8 mouse cellular contexts compared by ENCODE assay signal in the genomic region with DNA sequence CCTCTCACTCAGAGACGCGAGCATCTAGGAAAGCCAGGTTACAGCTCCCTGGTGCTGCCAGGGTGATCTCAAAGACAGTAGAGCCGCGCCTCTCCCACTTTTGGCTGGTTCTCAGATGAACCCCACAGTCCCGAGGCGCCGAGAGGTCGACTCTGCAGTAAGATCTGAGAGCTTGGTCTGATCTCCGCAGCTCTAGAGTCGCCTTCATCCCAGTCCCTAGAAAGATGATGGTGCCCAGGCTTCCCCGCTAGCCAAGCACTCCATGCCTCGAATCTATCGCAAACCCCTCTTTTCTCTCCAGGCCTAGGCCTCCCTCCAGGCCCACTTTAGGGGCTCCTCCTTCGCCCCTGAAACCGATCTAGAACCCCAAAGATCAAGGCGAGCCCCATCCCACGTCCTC. TPM values are rescaled to one million over a fixed set of nuclear protein-coding genes. Genes with fewer than 3 reads are reported as not detected.
DNase-seq lines count a peak whose midpoint lies in the region; ATAC-seq and TF ChIP-seq lines count a peak whose summit lies in the region.

No protein-coding gene starts in this region.

- peaks cover 16% of the 10 kb centered on the region for H3K4me1 ChIP-seq in heart, embryonic 12.5 days (replicated peaks)
- peaks cover 8 to 15% of the 10 kb centered on the region in 2 experiments for H3K4me1 ChIP-seq in MEL (ENCODE audit: control insufficient read depth in 1 of 2, insufficient read depth in 2 of 2, low read length in 2 of 2)
- H3K4me1 ChIP-seq in forebrain, embryonic 15.5 days = peaks cover 25% of the 10 kb centered on the region
- peaks cover 35% of the 10 kb centered on the region for H3K4me1 ChIP-seq in liver, embryonic 15.5 days (replicated peaks)

- peak overlapping the region; percentile 96 for H3K4me2 ChIP-seq in heart, embryonic 12.5 days
- H3K4me2 ChIP-seq in forebrain, embryonic 15.5 days (replicated peaks) = peak overlapping the region; percentile 70
- peak overlapping the region; percentile 100 for H3K4me2 ChIP-seq in liver, embryonic 15.5 days

- TF ChIP-seq RAD21 in MEL (IDR thresholded peaks at IDR 0.05; ENCODE audit: low read depth, low read length) = no peak

- peak; percentile 22 for ATAC-seq in heart, embryonic 12.5 days (ENCODE audit: insufficient number of reproducible peaks, low FRiP score)
- peak; percentile 57; the same call in 1 of the 2 replicates for ATAC-seq in forebrain, embryonic 15.5 days (replicated peaks)
- peak; percentile 8 for ATAC-seq in liver, embryonic 15.5 days (ENCODE audit: insufficient read depth)
- no peak for ATAC-seq in CD4-positive, CD25-positive, alpha-beta regulatory T cell, adult 4 months

- no peaks in the 10 kb centered on the region; the same call in 1 of the 2 replicates for H3K36me3 ChIP-seq in heart, embryonic 12.5 days
- peaks cover 0 to 19% of the 10 kb centered on the region in 2 experiments; a peak in 2 of 4 replicates for H3K36me3 ChIP-seq in MEL (ENCODE audit: control insufficient read depth in 1 of 2, insufficient read depth in 2 of 2, low read length in 2 of 2)
- H3K36me3 ChIP-seq in forebrain, embryonic 15.5 days = peaks cover 2% of the 10 kb centered on the region; the same call in 1 of the 2 replicates
- no peaks in the 10 kb centered on the region for H3K36me3 ChIP-seq in liver, embryonic 15.5 days (replicated peaks)

- H3K9ac ChIP-seq in heart, embryonic 12.5 days = peak overlapping the region; percentile 82
- H3K9ac ChIP-seq in MEL (ENCODE audit: control insufficient read depth, low read depth, low read length, poor library complexity, severe bottlenecking) = peak overlapping the region; percentile 68
- peak overlapping the region; percentile 77 for H3K9ac ChIP-seq in forebrain, embryonic 15.5 days (replicated peaks)
- H3K9ac ChIP-seq in liver, embryonic 15.5 days = peak overlapping the region; percentile 62

- TF ChIP-seq EP300 in MEL (IDR thresholded peaks at IDR 0.05; ENCODE audit: low read depth in 1 of 2, low read length in 2 of 2) = no peak

- WGBS in heart, embryonic 12.5 days = under 1% methylated on average over 17 of the region's 17 CpGs
- WGBS in forebrain, embryonic 15.5 days = under 1% methylated on average over 17 of the region's 17 CpGs
- 2% methylated on average over 17 of the region's 17 CpGs for WGBS in liver, embryonic 15.5 days (ENCODE audit: insufficient replicate concordance)

- H3K27ac ChIP-seq in heart, embryonic 12.5 days (ENCODE audit: poor library complexity, severe bottlenecking) = peak overlapping the region; percentile 43
- H3K27ac ChIP-seq in MEL (ENCODE audit: control insufficient read depth, low read depth, low read length) = peak overlapping the region; percentile 25
- H3K27ac ChIP-seq in forebrain, embryonic 15.5 days (replicated peaks) = peak overlapping the region; percentile 81
- H3K27ac ChIP-seq in liver, embryonic 15.5 days (replicated peaks) = peak overlapping the region; percentile 74

- H3K4me3 ChIP-seq in heart, embryonic 12.5 days = peak overlapping the region; percentile 87
- peak overlapping the region; percentile 73 to 81 for H3K4me3 ChIP-seq in MEL (ENCODE audit: control insufficient read depth in 1 of 2, insufficient read depth in 1 of 2, low read depth in 2 of 2, low read length in 2 of 2)
- peak overlapping the region; percentile 65 for H3K4me3 ChIP-seq in forebrain, embryonic 15.5 days
- peak overlapping the region; percentile 83 for H3K4me3 ChIP-seq in liver, embryonic 15.5 days (replicated peaks)

- TF ChIP-seq POLR2A in MEL (IDR thresholded peaks at IDR 0.05; ENCODE audit: control insufficient read depth in 1 of 2, insufficient read depth in 1 of 2, low read depth in 1 of 2, low read length in 2 of 2, poor library complexity in 1 of 2) = no peak

- DNase-seq in heart, postnatal 4 days = no peak
- DNase-seq in MEL (ENCODE audit: low read depth, low spot score) = peak; percentile 83
- peak; percentile 54 for DNase-seq in testis, postnatal 10 days (ENCODE audit: low spot score)
- DNase-seq in left cerebral cortex, adult 8-10 months (ENCODE audit: low spot score in 2 of 2) = no peak

- H3K27me3 ChIP-seq in heart, embryonic 12.5 days (replicated peaks) = no peaks in the 10 kb centered on the region
- no peaks in the 10 kb centered on the region for H3K27me3 ChIP-seq in MEL (ENCODE audit: control insufficient read depth in 1 of 2, insufficient read depth in 2 of 2, low read length in 2 of 2)
- no peaks in the 10 kb centered on the region for H3K27me3 ChIP-seq in forebrain, embryonic 15.5 days
- H3K27me3 ChIP-seq in liver, embryonic 15.5 days = no peaks in the 10 kb centered on the region

- peaks cover 5% of the 10 kb centered on the region for H3K79me2 ChIP-seq in MEL (ENCODE audit: control insufficient read depth, insufficient read depth, low read length, poor library complexity)

- TF ChIP-seq CTCF in MEL (IDR thresholded peaks at IDR 0.05 in 2 of 3, conservative IDR thresholded peaks at IDR 0.05 in 1 of 3; ENCODE audit: control insufficient read depth in 1 of 3, insufficient read depth in 1 of 3, low read depth in 2 of 3, low read length in 3 of 3, poor library complexity in 1 of 3, severe bottlenecking in 1 of 3) = no peak

- 0 out of 2 replicates have a peak, but pooled peaks cover 2% of the 10 kb centered on the region for H3K9me3 ChIP-seq in heart, embryonic 12.5 days (replicated peaks)
- H3K9me3 ChIP-seq in MEL (replicated peaks; ENCODE audit: insufficient read depth, low read length) = no peaks in the 10 kb centered on the region
- no peaks in the 10 kb centered on the region for H3K9me3 ChIP-seq in forebrain, embryonic 15.5 days
- no peaks in the 10 kb centered on the region for H3K9me3 ChIP-seq in liver, embryonic 15.5 days (replicated peaks)

TF ChIP-seq in MEL, 35 proteins besides CTCF, POLR2A, EP300 and RAD21:
- TF ChIP-seq POLR2AphosphoS2 (IDR thresholded peaks at IDR 0.05; ENCODE audit: low read length) = no peak
- TF ChIP-seq MAFK (IDR thresholded peaks at IDR 0.05; ENCODE audit: borderline replicate concordance, low read depth, low read length) = no peak
- TF ChIP-seq GABPA (IDR thresholded peaks at IDR 0.05; ENCODE audit: low read depth, low read length) = no peak
- TF ChIP-seq ELF1 (IDR thresholded peaks at IDR 0.05; ENCODE audit: low read depth, low read length) = no peak
- no peak; the same call in 1 of the 2 replicates for TF ChIP-seq MAX (IDR thresholded peaks at IDR 0.05; ENCODE audit: low read length)
- no peak for TF ChIP-seq RCOR1 (IDR thresholded peaks at IDR 0.05; ENCODE audit: low read depth, low read length)
- no peak for TF ChIP-seq NRF1 (IDR thresholded peaks at IDR 0.05; ENCODE audit: insufficient read depth, low read depth, low read length, poor library complexity, severe bottlenecking)
- 0 out of 2 replicates have a peak, but pooled peaks have one; percentile 2 for TF ChIP-seq SIN3A (IDR thresholded peaks at IDR 0.05; ENCODE audit: low read length)

RNA-seq across cellular contexts. Expression of a gene that starts 0.5 kb away (rescaled TPM):
- polyA plus RNA-seq in heart, embryonic 12.5 days (2016; fragmentation: Nextera tagmentation; extraction: Ambion mirVana) = 88.2 and 94.4 TPM in 2 replicates
- 10 to 100 TPM; 29.6 to 31.1 TPM for total RNA-seq in heart, postnatal 4 days (2021)
- total RNA-seq in MEL (2012; rRNA removed) = 62.4 and 74.8 TPM in 2 replicates
- polyA plus RNA-seq in MEL (2012; ENCODE audit: insufficient read depth in 1 of 2, insufficient read length in 2 of 2, low read depth in 1 of 2, low replicate concordance in 2 of 2, missing spikeins in 1 of 2) = 100 to 1,000 TPM in 1 of 2 experiments, not detected in 1; 123 TPM
- 238 and 241 TPM in 2 replicates for polyA plus RNA-seq in forebrain, embryonic 15.5 days (2015; fragmentation: Nextera tagmentation; extraction: Ambion mirVana)
- polyA plus RNA-seq in liver, embryonic 15.5 days (2015; fragmentation: Nextera tagmentation; extraction: Ambion mirVana) = 22.9 and 25.4 TPM in 2 replicates
- 100 to 1,000 TPM in 3 of 4 experiments, 10 to 100 TPM in 1; 94.2 to 133 (median 116) TPM for total RNA-seq in left cerebral cortex, adult 8-10 months (2022)
- polyA plus RNA-seq in CD4-positive, CD25-positive, alpha-beta regulatory T cell, adult 4 months (2017; shearing (Covaris generic)) = 10 to 100 TPM; 29.0 to 34.9 TPM

RNA-seq across cellular contexts. Expression of a gene that starts 0.6 kb away (rescaled TPM):
- 8.1 and 8.9 TPM in 2 replicates for polyA plus RNA-seq in heart, embryonic 12.5 days (2016; fragmentation: Nextera tagmentation; extraction: Ambion mirVana)
- total RNA-seq in heart, postnatal 4 days (2021) = 1 to 10 TPM; 4.6 to 6.4 TPM
- 16.1 and 20.3 TPM in 2 replicates for total RNA-seq in MEL (2012; rRNA removed)
- 10 to 100 TPM; 21.2 to 36.6 TPM for polyA plus RNA-seq in MEL (2012; ENCODE audit: insufficient read depth in 1 of 2, insufficient read length in 2 of 2, low read depth in 1 of 2, low replicate concordance in 2 of 2, missing spikeins in 1 of 2)
- 12.6 and 13.7 TPM in 2 replicates for polyA plus RNA-seq in forebrain, embryonic 15.5 days (2015; fragmentation: Nextera tagmentation; extraction: Ambion mirVana)
- 28.6 and 33.4 TPM in 2 replicates for polyA plus RNA-seq in liver, embryonic 15.5 days (2015; fragmentation: Nextera tagmentation; extraction: Ambion mirVana)
- total RNA-seq in left cerebral cortex, adult 8-10 months (2022) = 1 to 10 TPM; 4.3 to 5.6 (median 4.8) TPM
- 10 to 100 TPM in 1 of 2 experiments, 1 to 10 TPM in 1; 6.2 to 13.4 TPM for polyA plus RNA-seq in CD4-positive, CD25-positive, alpha-beta regulatory T cell, adult 4 months (2017; shearing (Covaris generic))

RNA-seq across cellular contexts. Expression of a gene that starts 26.3 kb away (rescaled TPM):
- 53.4 and 55.6 TPM in 2 replicates for polyA plus RNA-seq in heart, embryonic 12.5 days (2016; fragmentation: Nextera tagmentation; extraction: Ambion mirVana)
- total RNA-seq in heart, postnatal 4 days (2021) = 10 to 100 TPM; 60.5 to 61.2 TPM
- total RNA-seq in MEL (2012; rRNA removed) = 47.0 and 52.9 TPM in 2 replicates
- 10 to 100 TPM in 1 of 2 experiments, not detected in 1; 70.0 TPM for polyA plus RNA-seq in MEL (2012; ENCODE audit: insufficient read depth in 1 of 2, insufficient read length in 2 of 2, low read depth in 1 of 2, low replicate concordance in 2 of 2, missing spikeins in 1 of 2)
- 39.7 and 41.7 TPM in 2 replicates for polyA plus RNA-seq in forebrain, embryonic 15.5 days (2015; fragmentation: Nextera tagmentation; extraction: Ambion mirVana)
- 21.3 and 29.4 TPM in 2 replicates for polyA plus RNA-seq in liver, embryonic 15.5 days (2015; fragmentation: Nextera tagmentation; extraction: Ambion mirVana)
- 10 to 100 TPM; 32.7 to 41.5 (median 38.5) TPM for total RNA-seq in left cerebral cortex, adult 8-10 months (2022)
- 10 to 100 TPM; 19.2 to 20.8 TPM for polyA plus RNA-seq in CD4-positive, CD25-positive, alpha-beta regulatory T cell, adult 4 months (2017; shearing (Covaris generic))

Comparison
In these comparisons a context has a peak if more than half of its experiments do, and no peak if none do; other contexts are left out.
1. H3K27ac ChIP-seq: peak in every context shown above with its lines; median percentile 81 in forebrain, embryonic 15.5 days; 74 in liver, embryonic 15.5 days; 43 in heart, embryonic 12.5 days; 25 in MEL.
2. DNase-seq: peak in MEL (single experiment) and testis, postnatal 10 days (single experiment); none in heart, postnatal 4 days (single experiment) and left cerebral cortex, adult 8-10 months (0 of 2).
3. Peak in every context shown above with its lines, with median percentiles within 50 percentile points of each other: H3K4me2 ChIP-seq, H3K4me3 ChIP-seq and H3K9ac ChIP-seq.